Mouse (Mus musculus): ENCODE measurements around the gene Slc1a7. TPM values are rescaled to one million over a fixed set of nuclear protein-coding genes. Genes with fewer than 3 reads are reported as not detected.

Slc1a7 gene
- polyA plus RNA-seq, 1 experiment from 2014 or later: not detected

DNA sequence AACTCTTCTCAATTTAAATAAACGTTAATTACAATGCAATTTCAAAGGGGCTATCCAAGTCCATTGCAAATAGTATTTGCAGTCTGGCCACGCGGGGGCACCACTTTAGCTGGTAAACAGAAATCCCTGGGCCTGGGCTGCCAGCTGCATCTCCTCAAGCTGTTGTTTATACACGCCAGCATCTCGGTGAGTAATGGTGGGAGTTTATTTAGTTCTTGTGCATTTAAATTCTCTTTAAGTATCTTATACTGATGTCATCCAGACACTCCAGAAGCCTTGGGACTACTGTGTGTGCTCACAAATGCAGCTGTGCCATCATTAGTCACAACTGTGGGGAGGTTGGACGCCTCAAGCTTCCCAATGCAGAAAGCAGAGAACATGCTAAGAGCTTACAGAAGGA is 30.8 kb upstream of the Slc1a7 start:
- Histone ChIP-seq H3K36me3 (no peaks in the 10 kb centered on the region), H3K9ac (no peak overlapping the region), H3K9me3 (no peaks in the 10 kb centered on the region), H3K4me1 (peaks cover 2% of the 10 kb centered on the region; the same call in 1 of the 2 replicates), H3K27me3 (no peaks in the 10 kb centered on the region), H3K4me3 (no peak overlapping the region), H3K4me2 (no peak overlapping the region), H3K27ac (peak overlapping the region; percentile 48; the same call in 1 of the 2 replicates)
- WGBS: 19% methylated on average over 6 of the region's 6 CpGs
- ATAC-seq (ENCODE audit: insufficient number of reproducible peaks, insufficient read depth, low FRiP score, low TSS enrichment, low read depth): no peak

DNA sequence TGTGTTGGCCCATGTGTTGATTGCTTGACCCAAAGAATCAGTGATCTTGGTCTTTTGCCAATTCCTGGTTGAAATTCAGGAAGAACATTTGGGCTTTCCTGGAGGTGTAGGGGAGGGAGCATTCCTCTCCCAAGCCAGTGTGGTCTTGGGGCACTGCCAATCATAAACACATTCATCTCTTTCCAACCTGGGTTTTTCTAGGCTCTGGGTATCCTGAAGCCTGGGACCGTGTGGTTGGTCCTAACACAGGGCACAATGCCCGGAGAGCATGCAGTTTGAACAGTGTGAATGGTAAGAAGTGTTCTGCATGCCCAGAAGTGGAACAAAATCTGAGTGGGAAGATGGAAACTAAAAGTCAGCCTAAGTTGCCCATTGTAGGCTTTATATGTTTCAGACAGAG is 30.0 kb upstream of the Slc1a7 start:
- Histone ChIP-seq H3K27me3 (no peaks in the 10 kb centered on the region), H3K4me1 (peaks cover 2% of the 10 kb centered on the region; the same call in 1 of the 2 replicates), H3K27ac (no peak overlapping the region), H3K4me3 (no peak overlapping the region), H3K36me3 (no peaks in the 10 kb centered on the region), H3K4me2 (no peak overlapping the region), H3K9ac (no peak overlapping the region), H3K9me3 (no peaks in the 10 kb centered on the region)
- WGBS: 72% methylated on average over 2 of the region's 2 CpGs
- ATAC-seq (ENCODE audit: insufficient number of reproducible peaks, insufficient read depth, low FRiP score, low TSS enrichment, low read depth): no peak

DNA sequence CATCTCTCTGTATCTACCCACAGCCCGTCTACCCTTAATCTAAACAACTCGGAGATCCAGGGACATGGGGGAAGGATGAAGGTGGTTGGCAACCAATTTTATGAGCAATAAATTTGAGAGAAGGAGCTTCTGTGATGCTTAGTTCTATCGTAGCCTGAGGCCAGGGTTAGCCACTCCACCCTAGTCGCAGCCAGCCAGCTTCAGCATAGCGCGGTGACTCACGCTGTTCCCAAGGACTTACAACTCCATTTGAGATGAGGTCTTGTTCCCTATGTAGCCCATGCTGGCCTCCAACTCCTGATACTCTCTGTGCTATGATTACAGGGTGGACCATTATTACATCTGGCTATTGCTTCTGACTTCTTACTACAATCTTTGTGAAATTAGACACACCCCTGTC is 25.4 kb upstream of the Slc1a7 start:
- H3K9me3 ChIP-seq: no peaks in the 10 kb centered on the region
- no peak overlapping the region for H3K9ac ChIP-seq
- no peak overlapping the region for H3K4me3 ChIP-seq
- H3K36me3 ChIP-seq: no peaks in the 10 kb centered on the region
- H3K27me3 ChIP-seq: no peaks in the 10 kb centered on the region
- peaks cover 2% of the 10 kb centered on the region; the same call in 1 of the 2 replicates for H3K4me1 ChIP-seq
- H3K4me2 ChIP-seq: no peak overlapping the region
- 88% methylated on average over 7 of the region's 7 CpGs for WGBS
- H3K27ac ChIP-seq: no peak overlapping the region
- no peak for ATAC-seq (ENCODE audit: insufficient number of reproducible peaks, insufficient read depth, low FRiP score, low TSS enrichment, low read depth)

DNA sequence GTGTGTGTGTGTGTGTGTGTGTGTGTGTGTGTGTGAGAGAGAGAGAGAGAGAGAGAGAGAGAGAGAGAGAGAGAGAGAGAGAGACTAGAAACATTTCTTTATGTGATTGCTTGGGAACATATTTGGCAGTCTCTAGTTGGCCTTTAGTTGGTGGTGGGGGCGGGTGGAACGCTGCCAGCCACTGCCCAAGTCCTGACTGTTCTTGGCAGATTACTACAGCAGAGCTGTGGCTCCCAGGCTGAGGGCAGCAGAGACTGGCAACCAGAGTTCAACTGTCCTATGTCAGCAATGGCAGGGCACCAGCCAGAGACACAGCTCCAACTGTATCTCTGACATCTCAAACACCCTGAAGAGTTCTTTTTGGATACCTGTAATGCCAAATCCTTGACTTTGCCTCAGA is 24.0 kb upstream of the Slc1a7 start:
- Histone ChIP-seq H3K4me2 (no peak overlapping the region), H3K36me3 (no peaks in the 10 kb centered on the region), H3K9ac (no peak overlapping the region), H3K4me1 (no peaks in the 10 kb centered on the region), H3K9me3 (no peaks in the 10 kb centered on the region), H3K4me3 (no peak overlapping the region), H3K27ac (no peak overlapping the region), H3K27me3 (no peaks in the 10 kb centered on the region)
- 82% methylated on average over 2 of the region's 2 CpGs for WGBS
- no peak for ATAC-seq (ENCODE audit: insufficient number of reproducible peaks, insufficient read depth, low FRiP score, low TSS enrichment, low read depth)

DNA sequence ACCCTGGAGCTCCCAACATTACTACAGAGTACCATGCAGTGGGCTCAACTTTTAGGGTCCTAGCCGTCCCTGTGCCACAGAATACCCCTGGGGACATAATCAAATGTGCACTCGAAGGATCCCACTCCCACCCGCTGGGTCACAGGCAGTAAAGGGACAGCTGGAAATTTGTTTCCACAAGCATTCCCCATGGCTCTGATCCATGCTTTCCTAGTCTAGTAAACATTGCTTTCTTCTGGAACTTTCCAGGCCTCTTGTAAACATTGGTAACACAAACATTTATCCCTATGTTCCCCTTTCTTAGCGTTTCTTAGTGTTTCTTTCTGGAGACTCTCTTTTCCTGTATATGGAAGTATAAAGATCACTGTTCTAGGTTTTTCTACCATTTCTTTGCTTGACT is 18.2 kb upstream of the Slc1a7 start:
- Histone ChIP-seq H3K9ac (no peak overlapping the region), H3K36me3 (no peaks in the 10 kb centered on the region), H3K4me3 (no peak overlapping the region), H3K27ac (no peak overlapping the region), H3K4me2 (no peak overlapping the region), H3K27me3 (no peaks in the 10 kb centered on the region), H3K9me3 (no peaks in the 10 kb centered on the region), H3K4me1 (peaks cover 8% of the 10 kb centered on the region)
- ATAC-seq (ENCODE audit: insufficient number of reproducible peaks, insufficient read depth, low FRiP score, low TSS enrichment, low read depth): no peak
- 79% methylated on average over 4 of the region's 4 CpGs for WGBS

DNA sequence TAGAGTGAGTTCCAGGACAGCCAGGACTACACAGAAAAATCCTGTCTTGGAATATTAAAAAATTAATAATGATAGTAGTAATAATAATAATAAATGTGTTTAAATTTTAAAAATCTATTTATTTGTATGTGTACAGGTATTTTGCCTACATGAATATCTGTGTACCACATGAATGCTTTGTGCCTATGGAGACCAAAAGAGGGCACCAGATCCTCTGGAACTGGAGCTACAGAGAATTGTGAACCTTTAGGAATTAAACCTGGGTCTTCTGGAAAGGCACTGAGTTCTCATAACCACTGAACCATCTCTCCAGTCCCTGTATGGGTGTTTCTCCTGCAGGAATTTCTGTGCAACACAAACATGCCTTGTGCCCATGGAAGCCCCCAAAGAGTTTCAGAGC is 15.3 kb upstream of the Slc1a7 start:
- Histone ChIP-seq H3K36me3 (no peaks in the 10 kb centered on the region), H3K4me2 (no peak overlapping the region), H3K4me1 (peaks cover 15% of the 10 kb centered on the region), H3K27ac (no peak overlapping the region), H3K4me3 (no peak overlapping the region), H3K9me3 (no peaks in the 10 kb centered on the region), H3K27me3 (no peaks in the 10 kb centered on the region), H3K9ac (no peak overlapping the region)
- ATAC-seq (ENCODE audit: insufficient number of reproducible peaks, insufficient read depth, low FRiP score, low TSS enrichment, low read depth): no peak

DNA sequence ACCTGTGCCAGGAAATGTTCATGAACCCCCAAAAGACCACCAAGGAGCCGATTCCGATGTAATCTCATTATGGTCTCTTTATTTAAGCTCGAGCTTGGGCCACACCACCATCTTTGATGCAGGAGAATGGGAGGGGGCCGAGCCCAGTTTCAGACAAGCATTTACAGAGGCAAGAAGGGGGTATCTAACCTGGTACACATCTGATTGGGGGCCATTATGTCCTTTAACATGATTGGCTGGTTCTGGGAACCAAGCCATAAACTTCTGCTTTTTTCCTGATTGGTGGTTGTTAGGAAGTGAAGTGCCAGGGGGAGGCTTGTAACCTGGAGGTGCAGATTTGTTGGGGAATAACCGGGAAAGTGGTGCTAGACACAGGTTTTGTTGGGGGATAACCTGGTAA is 12.4 kb upstream of the Slc1a7 start:
- no peaks in the 10 kb centered on the region for H3K27me3 ChIP-seq
- no peak overlapping the region for H3K9ac ChIP-seq
- 44% methylated on average over 5 of the region's 5 CpGs for WGBS
- no peak overlapping the region for H3K4me3 ChIP-seq
- H3K27ac ChIP-seq: no peak overlapping the region
- no peak for ATAC-seq (ENCODE audit: insufficient number of reproducible peaks, insufficient read depth, low FRiP score, low TSS enrichment, low read depth)
- peaks cover 22% of the 10 kb centered on the region for H3K4me1 ChIP-seq
- no peaks in the 10 kb centered on the region for H3K36me3 ChIP-seq
- H3K9me3 ChIP-seq: no peaks in the 10 kb centered on the region
- no peak overlapping the region for H3K4me2 ChIP-seq

DNA sequence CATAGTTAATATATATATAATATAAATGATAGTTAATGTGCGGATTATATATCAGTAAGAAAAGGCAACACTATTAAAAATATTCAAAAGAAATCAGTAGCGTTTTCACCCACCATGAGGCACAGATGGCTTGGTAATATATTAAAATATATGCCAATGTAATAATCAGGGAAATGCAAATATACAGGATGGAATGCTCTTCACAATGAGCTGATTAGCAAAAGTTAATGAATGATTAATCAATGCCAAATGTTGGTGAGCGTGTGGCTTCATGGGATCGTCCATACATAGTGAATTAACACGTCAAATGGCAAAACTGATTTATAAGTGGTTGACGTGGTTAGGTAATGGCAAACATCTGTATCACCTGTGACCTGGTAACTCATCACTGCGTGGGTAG is 9.6 kb upstream of the Slc1a7 start:
- Histone ChIP-seq H3K9me3 (no peaks in the 10 kb centered on the region), H3K4me2 (no peak overlapping the region), H3K36me3 (no peaks in the 10 kb centered on the region), H3K27me3 (no peaks in the 10 kb centered on the region), H3K4me1 (peaks cover 38% of the 10 kb centered on the region), H3K27ac (no peak overlapping the region), H3K4me3 (no peak overlapping the region), H3K9ac (no peak overlapping the region)
- WGBS: 68% methylated on average over 7 of the region's 7 CpGs
- no peak for ATAC-seq (ENCODE audit: insufficient number of reproducible peaks, insufficient read depth, low FRiP score, low TSS enrichment, low read depth)

DNA sequence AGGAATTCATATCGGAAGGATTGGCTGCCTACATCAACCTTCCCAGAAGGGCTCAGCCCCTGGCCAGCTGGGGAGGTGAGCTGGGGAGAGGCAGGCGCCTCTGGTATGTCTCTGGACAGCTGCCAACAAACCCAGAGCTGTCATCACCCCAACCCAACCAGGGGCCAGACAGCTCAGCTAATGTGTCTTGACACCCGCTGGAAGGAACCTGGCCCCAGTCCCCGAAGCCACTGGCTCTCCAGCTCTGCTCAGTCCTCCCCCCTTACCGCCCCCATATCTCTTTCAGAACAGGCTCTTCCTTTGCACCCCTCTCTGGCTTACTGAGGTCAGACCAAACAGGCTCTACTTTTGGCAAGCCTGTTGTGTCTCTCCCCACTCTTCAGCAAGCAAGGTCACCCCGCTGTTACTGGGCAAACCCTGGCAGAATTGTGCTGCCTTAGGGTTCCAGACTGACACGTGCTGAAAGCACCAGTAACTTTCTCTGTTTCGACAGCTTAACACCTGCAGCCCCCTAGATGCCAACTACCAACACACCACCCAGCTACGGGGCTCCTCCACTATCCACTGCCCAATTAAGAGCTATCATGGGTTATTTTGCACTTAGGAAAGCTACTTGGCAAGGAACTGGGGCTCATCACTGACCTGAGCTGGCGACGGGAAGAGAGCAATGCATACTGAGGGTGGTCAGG is 5.9 kb upstream of the Slc1a7 start:
- ATAC-seq (ENCODE audit: insufficient number of reproducible peaks, insufficient read depth, low FRiP score, low TSS enrichment, low read depth): peak; percentile 48; the same call in 1 of the 2 replicates
- Histone ChIP-seq H3K4me3 (no peak overlapping the region), H3K27ac (no peak overlapping the region), H3K27me3 (no peaks in the 10 kb centered on the region), H3K36me3 (no peaks in the 10 kb centered on the region), H3K4me2 (no peak overlapping the region), H3K9ac (no peak overlapping the region), H3K4me1 (peaks cover 24% of the 10 kb centered on the region), H3K9me3 (no peaks in the 10 kb centered on the region)
- 58% methylated on average over 11 of the region's 11 CpGs for WGBS

DNA sequence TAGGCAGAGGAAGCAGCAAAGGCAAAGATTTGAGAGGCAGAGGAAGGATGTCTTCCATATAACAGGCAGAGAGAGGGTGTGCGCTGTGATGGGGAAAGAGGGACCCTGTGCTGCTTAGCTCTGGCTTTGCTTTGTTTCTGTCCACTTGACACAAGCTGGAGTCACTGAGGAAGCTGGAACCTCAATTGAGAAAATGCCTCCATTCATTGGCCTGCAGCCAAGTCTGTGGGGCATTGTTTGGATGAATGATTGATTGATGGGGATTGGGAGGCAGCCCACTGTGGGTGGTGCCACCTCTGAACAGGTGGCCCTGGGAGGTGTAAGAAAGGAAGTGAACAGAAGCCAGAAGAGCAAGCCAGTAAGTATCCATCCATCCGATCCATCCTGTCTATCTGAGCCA is 5.3 kb upstream of the Slc1a7 start:
- Histone ChIP-seq H3K27me3 (no peaks in the 10 kb centered on the region), H3K9me3 (no peaks in the 10 kb centered on the region), H3K4me1 (peaks cover 24% of the 10 kb centered on the region), H3K36me3 (no peaks in the 10 kb centered on the region), H3K4me2 (no peak overlapping the region), H3K9ac (no peak overlapping the region), H3K27ac (no peak overlapping the region), H3K4me3 (no peak overlapping the region)
- no peak for ATAC-seq (ENCODE audit: insufficient number of reproducible peaks, insufficient read depth, low FRiP score, low TSS enrichment, low read depth)
- WGBS: 94% methylated on average over 2 of the region's 2 CpGs

DNA sequence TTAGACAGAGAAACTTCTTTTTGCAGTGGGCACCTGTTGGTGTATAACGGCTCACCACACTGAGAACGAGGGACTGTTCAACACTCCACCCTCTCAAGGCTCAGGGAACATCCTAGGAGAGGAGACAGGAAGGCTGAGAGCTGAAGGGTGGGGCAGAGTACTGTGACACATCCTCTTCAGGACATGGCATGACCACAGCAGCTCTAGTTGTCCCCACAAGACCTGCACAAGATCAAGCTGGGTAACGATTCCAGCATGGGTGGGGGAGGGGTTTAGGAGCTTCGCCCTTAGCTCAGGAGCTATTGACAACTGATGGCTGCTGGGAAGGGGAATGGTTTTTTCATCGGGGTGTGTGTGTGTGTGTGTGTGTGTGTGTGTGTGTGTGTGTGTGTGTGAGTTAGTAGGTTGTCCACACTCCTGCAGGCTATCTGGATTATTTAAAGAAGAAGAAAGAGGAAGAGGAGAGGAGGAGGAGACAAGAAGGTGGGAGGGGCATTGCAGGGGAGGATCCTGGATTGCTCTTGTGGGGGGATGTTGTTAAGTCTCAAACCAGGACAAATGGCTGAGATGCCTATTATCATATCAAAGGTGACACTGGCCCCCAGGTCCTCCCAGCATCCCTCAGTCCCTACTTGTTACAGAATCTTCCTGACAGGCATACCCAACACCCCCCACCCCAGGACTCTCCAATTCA is 1.6 kb upstream of the Slc1a7 start:
- peaks cover 16% of the 10 kb centered on the region for H3K4me1 ChIP-seq

DNA sequence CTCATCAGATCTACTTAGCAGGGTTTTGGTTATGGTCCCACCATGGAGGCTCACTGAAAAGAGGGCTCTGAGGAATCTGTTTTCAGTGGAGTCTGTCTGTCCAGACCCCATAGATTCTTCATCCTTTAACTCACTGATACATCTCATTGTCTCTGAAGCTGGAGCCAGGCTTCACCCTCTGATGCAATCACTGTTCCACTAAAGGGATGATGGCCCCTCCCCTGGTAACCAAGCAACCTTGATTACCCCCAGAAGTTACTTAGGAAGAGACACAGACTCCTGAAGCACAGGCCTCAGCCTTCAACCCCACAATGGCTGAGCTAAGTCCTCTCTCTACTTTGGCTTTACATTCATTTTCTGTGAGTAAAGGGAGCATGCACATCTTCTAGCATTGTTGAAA is 1.6 kb downstream of the Slc1a7 start:
- no peak for ATAC-seq (ENCODE audit: insufficient number of reproducible peaks, insufficient read depth, low FRiP score, low TSS enrichment, low read depth)
- Histone ChIP-seq H3K27ac (no peak overlapping the region), H3K36me3 (no peaks in the 10 kb centered on the region), H3K4me3 (no peak overlapping the region), H3K4me1 (0 out of 2 replicates have a peak, but pooled peaks cover 2% of the 10 kb centered on the region), H3K27me3 (no peaks in the 10 kb centered on the region), H3K4me2 (no peak overlapping the region), H3K9ac (no peak overlapping the region), H3K9me3 (no peaks in the 10 kb centered on the region)

More for the DNA sequence above, 1.6 kb upstream of the Slc1a7 start:
- Histone ChIP-seq H3K36me3 (no peaks in the 10 kb centered on the region), H3K27me3 (no peaks in the 10 kb centered on the region), H3K27ac (no peak overlapping the region), H3K4me3 (no peak overlapping the region), H3K9me3 (no peaks in the 10 kb centered on the region), H3K9ac (no peak overlapping the region), H3K4me2 (no peak overlapping the region)
- 54% methylated on average over 5 of the region's 5 CpGs for WGBS
- ATAC-seq (ENCODE audit: insufficient number of reproducible peaks, insufficient read depth, low FRiP score, low TSS enrichment, low read depth): no peak
